Mouse (Mus musculus) liver, adult 2 months (tissue): ENCODE measurements around the gene Psmb5.
A peak's percentile ranks its signal among the peaks of the same experiment; 100 is the strongest.

ENCODE experiments used
- CTCF ChIP-seq: fragments of 200-500 bp; IDR thresholded peaks from 2 replicates; pipeline ENCODE4 v1.5.1; 2011; ENCODE audit warnings: low read depth, low read length, control low read depth
- POLR2A ChIP-seq: fragments of 200-500 bp; IDR thresholded peaks from 2 replicates; pipeline ENCODE4 v1.6.1; 2011; ENCODE audit warnings: low read length, control low read depth; ENCODE audit not compliant: insufficient read depth; ENCODE audit errors: extremely low read depth

DNA sequence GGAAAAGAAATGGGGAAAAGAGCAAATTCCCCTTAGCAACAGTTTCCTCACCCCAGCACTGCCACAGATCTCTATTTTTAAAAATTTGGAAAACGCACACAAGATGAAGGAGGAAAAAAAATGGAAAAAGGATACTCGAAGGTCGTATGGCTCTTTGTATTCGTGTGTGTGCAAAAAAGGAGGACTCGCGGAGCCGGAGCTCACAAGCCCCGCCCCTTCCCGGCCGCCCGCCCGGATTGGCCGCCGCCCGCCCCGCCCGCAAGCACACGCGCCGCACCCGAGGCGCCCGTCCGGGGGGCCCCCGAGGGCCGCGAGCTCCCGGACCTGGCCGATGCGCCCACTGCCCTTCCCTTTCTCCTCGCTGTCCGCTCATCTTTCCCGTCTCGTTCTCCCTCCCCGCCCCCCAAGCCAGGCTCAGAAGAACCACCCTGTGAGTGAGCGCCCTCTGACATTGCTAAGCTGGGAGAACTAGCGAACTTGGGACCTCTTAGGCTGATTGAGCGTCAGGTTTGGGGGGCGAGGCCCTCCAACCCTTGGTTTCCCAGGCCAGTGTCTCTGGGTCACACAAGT is 12.0 kb downstream of the Psmb5 start, which contains the start of gene 4931414P19Rik:
- TF ChIP-seq CTCF (no peak), POLR2A (0 out of 2 replicates have a peak, but pooled peaks have one; percentile 16)
